In genomic region chr14:97101090-97101675, GRCm38 (mm10) we compare ENCODE assay signal across 24 mouse cellular contexts.
A peak's percentile ranks its signal among the peaks of the same experiment; 100 is the strongest.
DNase-seq lines count a peak whose midpoint lies in the region; ATAC-seq and TF ChIP-seq lines count a peak whose summit lies in the region.
"Had no signal": no experiment of that assay in that cellular context is flagged by ENCODE, and none has a peak within 500 bp of the region (broad histone marks: within the 10 kb centered on the region; RNA-seq: fewer than 3 reads in every experiment).

No protein-coding gene starts in this region.

- no peak for TF ChIP-seq CTCF in midbrain, postnatal 0 days (IDR thresholded peaks at IDR 0.05)

- 75% methylated on average over 4 of the region's 4 CpGs for WGBS in midbrain, postnatal 0 days
- 61% methylated on average over 4 of the region's 4 CpGs for WGBS in midbrain, embryonic 15.5 days
- 40% methylated on average over 4 of the region's 4 CpGs for WGBS in forebrain, embryonic 12.5 days
- WGBS in limb, embryonic 11.5 days: 31% methylated on average over 4 of the region's 4 CpGs

- DNase-seq in midbrain, postnatal 0 days (ENCODE audit: low spot score): peak; percentile 8
- peak; percentile 57 for DNase-seq in forelimb bud, embryonic 11.5 days (ENCODE audit: low read depth, low spot score)
- DNase-seq in limb, embryonic 11.5 days (ENCODE audit: low spot score): no peak
- no peak for DNase-seq in right cerebral cortex, postnatal 25 days
- DNase-seq in thymus, postnatal 36 days: no peak
- DNase-seq: adrenal gland, adult 8-10 months; cerebellum, adult 18-20 months; cerebellum, postnatal 36 days; heart, postnatal 14 days; kidney, adult 8-10 months; kidney, postnatal 14 days; lung, adult 2 months; lung, postnatal 36 days; right cerebral cortex, adult 18-20 months; thymus, postnatal 14 days had no signal

- H3K9ac ChIP-seq in midbrain, postnatal 0 days (replicated peaks; ENCODE audit: low read length, poor library complexity, severe bottlenecking): no peak overlapping the region
- H3K9ac ChIP-seq in midbrain, embryonic 15.5 days: no peak overlapping the region
- no peak overlapping the region for H3K9ac ChIP-seq in forebrain, embryonic 12.5 days
- no peak overlapping the region for H3K9ac ChIP-seq in limb, embryonic 11.5 days (ENCODE audit: low read length)
- H3K9ac ChIP-seq: heart, embryonic 12.5 days; limb, embryonic 12.5 days; liver, embryonic 12.5 days had no signal

- no peak for ATAC-seq in midbrain, postnatal 0 days (ENCODE audit: low FRiP score)
- no peak for ATAC-seq in midbrain, embryonic 15.5 days (replicated peaks)
- peak; percentile 74 for ATAC-seq in forebrain, embryonic 12.5 days (ENCODE audit: low FRiP score)
- 0 out of 2 replicates have a peak, but pooled peaks have one; percentile 51 for ATAC-seq in limb, embryonic 11.5 days (ENCODE audit: insufficient number of reproducible peaks, low FRiP score, low TSS enrichment, low read depth)
- ATAC-seq: inflammation-experienced regulatory T-cells, adult 6 months; liver, embryonic 12.5 days; Patski had no signal

- no peaks in the 10 kb centered on the region for H3K9me3 ChIP-seq in midbrain, postnatal 0 days (ENCODE audit: low read length)
- no peaks in the 10 kb centered on the region for H3K9me3 ChIP-seq in midbrain, embryonic 15.5 days
- H3K9me3 ChIP-seq in forebrain, embryonic 12.5 days: no peaks in the 10 kb centered on the region
- no peaks in the 10 kb centered on the region for H3K9me3 ChIP-seq in limb, embryonic 11.5 days (ENCODE audit: control insufficient read depth, low read length)
- H3K9me3 ChIP-seq: heart, embryonic 12.5 days; limb, embryonic 12.5 days; liver, embryonic 12.5 days had no signal

- no peak overlapping the region for H3K27ac ChIP-seq in midbrain, postnatal 0 days (ENCODE audit: low read depth, low read length)
- no peak overlapping the region for H3K27ac ChIP-seq in midbrain, embryonic 15.5 days
- H3K27ac ChIP-seq in forebrain, embryonic 12.5 days: no peak overlapping the region
- no peak overlapping the region for H3K27ac ChIP-seq in limb, embryonic 11.5 days (replicated peaks; ENCODE audit: low read depth, low read length)
- H3K27ac ChIP-seq: left cerebral cortex, adult 2 months; limb, embryonic 12.5 days; liver, embryonic 12.5 days had no signal

- no peaks in the 10 kb centered on the region for H3K4me1 ChIP-seq in midbrain, postnatal 0 days (ENCODE audit: insufficient read depth, low read length)
- H3K4me1 ChIP-seq in midbrain, embryonic 15.5 days: 0 out of 2 replicates have a peak, but pooled peaks cover 3% of the 10 kb centered on the region
- H3K4me1 ChIP-seq in forebrain, embryonic 12.5 days: no peaks in the 10 kb centered on the region
- no peaks in the 10 kb centered on the region for H3K4me1 ChIP-seq in limb, embryonic 11.5 days (ENCODE audit: control insufficient read depth, insufficient read depth, low read length)
- H3K4me1 ChIP-seq: heart, embryonic 12.5 days; limb, embryonic 12.5 days; liver, embryonic 12.5 days had no signal

- no peaks in the 10 kb centered on the region for H3K36me3 ChIP-seq in midbrain, postnatal 0 days (ENCODE audit: insufficient read depth, low read length)
- no peaks in the 10 kb centered on the region for H3K36me3 ChIP-seq in midbrain, embryonic 15.5 days (replicated peaks)
- no peaks in the 10 kb centered on the region for H3K36me3 ChIP-seq in forebrain, embryonic 12.5 days (replicated peaks)
- H3K36me3 ChIP-seq in limb, embryonic 11.5 days (ENCODE audit: control insufficient read depth, insufficient read depth, low read length): no peaks in the 10 kb centered on the region
- H3K36me3 ChIP-seq: heart, embryonic 12.5 days; limb, embryonic 12.5 days; liver, embryonic 12.5 days had no signal

- no peaks in the 10 kb centered on the region for H3K27me3 ChIP-seq in midbrain, postnatal 0 days (ENCODE audit: insufficient read depth, low read length)
- H3K27me3 ChIP-seq in midbrain, embryonic 15.5 days (replicated peaks): no peaks in the 10 kb centered on the region
- no peaks in the 10 kb centered on the region for H3K27me3 ChIP-seq in forebrain, embryonic 12.5 days
- no peaks in the 10 kb centered on the region for H3K27me3 ChIP-seq in limb, embryonic 11.5 days (ENCODE audit: control insufficient read depth, insufficient read depth, low read length)
- H3K27me3 ChIP-seq: heart, embryonic 12.5 days; limb, embryonic 12.5 days; liver, embryonic 12.5 days had no signal

- no peak overlapping the region for H3K4me3 ChIP-seq in midbrain, postnatal 0 days (ENCODE audit: low read depth, low read length)
- H3K4me3 ChIP-seq in midbrain, embryonic 15.5 days: no peak overlapping the region
- H3K4me3 ChIP-seq in forebrain, embryonic 12.5 days (replicated peaks): no peak overlapping the region
- no peak overlapping the region for H3K4me3 ChIP-seq in limb, embryonic 11.5 days (ENCODE audit: low read depth, low read length)
- H3K4me3 ChIP-seq: erythroblast, embryonic 14.5 days; heart, embryonic 12.5 days; left cerebral cortex, adult 2 months; limb, embryonic 12.5 days; liver, embryonic 12.5 days had no signal

- no peak overlapping the region for H3K4me2 ChIP-seq in midbrain, postnatal 0 days (ENCODE audit: low read depth, low read length, poor library complexity, severe bottlenecking)
- H3K4me2 ChIP-seq in midbrain, embryonic 15.5 days: no peak overlapping the region
- H3K4me2 ChIP-seq in forebrain, embryonic 12.5 days: no peak overlapping the region
- no peak overlapping the region for H3K4me2 ChIP-seq in limb, embryonic 11.5 days (ENCODE audit: low read depth, severe bottlenecking)
- H3K4me2 ChIP-seq: heart, embryonic 12.5 days; limb, embryonic 12.5 days; liver, embryonic 12.5 days had no signal

Comparison
In these comparisons a context has a peak if more than half of its experiments do, and no peak if none do; other contexts are left out.
1. ATAC-seq: peak in forebrain, embryonic 12.5 days (single experiment) and limb, embryonic 11.5 days (single experiment); none in midbrain, postnatal 0 days (single experiment) and midbrain, embryonic 15.5 days (single experiment).
2. DNase-seq: peak in midbrain, postnatal 0 days (single experiment) and forelimb bud, embryonic 11.5 days (single experiment); none in limb, embryonic 11.5 days (single experiment), right cerebral cortex, postnatal 25 days (single experiment) and thymus, postnatal 36 days (0 of 2).